Mouse (Mus musculus) heart, adult 2 months (tissue): ENCODE results near the gene Zfp654.

Experiments used
- CTCF ChIP-seq: fragments of 200-600 bp; IDR thresholded peaks from 2 replicates; pipeline ENCODE4 v1.8.1; 2022; ENCODE audit warnings: antibody characterized with exemption, mild to moderate bottlenecking, moderate library complexity
- EP300 ChIP-seq: fragments of 200-500 bp; IDR thresholded peaks from 2 replicates; pipeline ENCODE4 v1.6.1; 2011; ENCODE audit warnings: low read depth, low read length, control low read depth; ENCODE audit not compliant: insufficient read depth
- POLR2A ChIP-seq: fragments of 200-500 bp; IDR thresholded peaks from 2 replicates; pipeline ENCODE4 v1.6.1; 2011; ENCODE audit warnings: mild to moderate bottlenecking, low read depth, low read length, control low read depth; ENCODE audit not compliant: insufficient read depth

GRCm38 (mm10) chr16:64875822-64876221 lies 24.4 kb upstream of the Zfp654 start:
- no peak for TF ChIP-seq CTCF
- TF ChIP-seq EP300: no peak
- TF ChIP-seq POLR2A: no peak
